Mouse (Mus musculus): ENCODE measurements at regions not wholly inside any gene's neighbourhood (a gene's known extent, or its start where the extent isn't known, plus 50 kb on each side); places are given as distances from the start of the nearest gene placed in this dataset.
A peak's percentile ranks its signal among the peaks of the same experiment; 100 is the strongest.

- no peak for DNase-seq
These were observed 240.1 kb upstream of the Eif4g2 start for GRCm38 (mm10) chr7:111322901-111323300.

- no peak for DNase-seq
These were observed 237.1 kb upstream of the Eif4g2 start for GRCm38 (mm10) chr7:111319917-111320316.

- DNase-seq, result no peak
These were observed 233.7 kb upstream of the Eif4g2 start for GRCm38 (mm10) chr7:111316479-111316990.

GRCm38 (mm10) chr7:111313921-111314320 is 231.1 kb upstream of the Eif4g2 start:
- DNase-seq, result no peak

- peak in 1 of 2 experiments; percentile 5 for DNase-seq
These were observed 222.4 kb upstream of the Eif4g2 start for GRCm38 (mm10) chr7:111305196-111305595.

GRCm38 (mm10) chr7:111301791-111302488 is 219.1 kb upstream of the Eif4g2 start:
- DNase-seq, result no peak

GRCm38 (mm10) chr7:111297174-111297902 is 214.5 kb upstream of the Eif4g2 start:
- DNase-seq, result peak; percentile 5 to 17

GRCm38 (mm10) chr7:111283411-111283955 is 200.7 kb upstream of the Eif4g2 start:
- DNase-seq, result peak; percentile 32 to 34

- peak; percentile 74 to 81 for DNase-seq
These were observed 199.5 kb upstream of the Eif4g2 start for GRCm38 (mm10) chr7:111282314-111282713.

GRCm38 (mm10) chr7:111277703-111278102 is 194.9 kb upstream of the Eif4g2 start:
- DNase-seq, result no peak

GRCm38 (mm10) chr7:111273839-111274238 is 191.0 kb upstream of the Eif4g2 start:
- DNase-seq, result no peak

GRCm38 (mm10) chr7:111270874-111271273 is 188.0 kb upstream of the Eif4g2 start:
- DNase-seq, result no peak

- DNase-seq, result no peak
These were observed 185.4 kb upstream of the Eif4g2 start for GRCm38 (mm10) chr7:111268197-111268596.

GRCm38 (mm10) chr7:111263302-111263701 is 180.5 kb upstream of the Eif4g2 start:
- DNase-seq, result no peak

GRCm38 (mm10) chr7:111259630-111260574 is 177.1 kb upstream of the Eif4g2 start:
- no peak for DNase-seq

- no peak for DNase-seq
These were observed 175.0 kb upstream of the Eif4g2 start for GRCm38 (mm10) chr7:111257842-111258241.

- DNase-seq, result peak in 1 of 2 experiments; percentile 29
These were observed 173.4 kb upstream of the Eif4g2 start for GRCm38 (mm10) chr7:111256199-111256598.

- peak; percentile 89 to 92 for DNase-seq
These were observed 166.8 kb upstream of the Eif4g2 start for GRCm38 (mm10) chr7:111249606-111250005.

- no peak for DNase-seq
These were observed 162.7 kb upstream of the Eif4g2 start for GRCm38 (mm10) chr7:111245488-111245887.

GRCm38 (mm10) chr7:111245067-111245466 is 162.2 kb upstream of the Eif4g2 start:
- no peak for DNase-seq

GRCm38 (mm10) chr7:111243831-111244230 is 161.0 kb upstream of the Eif4g2 start:
- DNase-seq, result no peak

- no peak for DNase-seq
These were observed 159.8 kb upstream of the Eif4g2 start for GRCm38 (mm10) chr7:111242646-111243045.

Data from kidney, postnatal 4 days (tissue).